Mouse (Mus musculus): ENCODE results near the gene Gstt1. TPM values are rescaled to one million over a fixed set of nuclear protein-coding genes. Genes with fewer than 3 reads are reported as not detected.

The Gstt1 gene
- polyA plus RNA-seq, 1 experiment = 19.2 TPM

DNA sequence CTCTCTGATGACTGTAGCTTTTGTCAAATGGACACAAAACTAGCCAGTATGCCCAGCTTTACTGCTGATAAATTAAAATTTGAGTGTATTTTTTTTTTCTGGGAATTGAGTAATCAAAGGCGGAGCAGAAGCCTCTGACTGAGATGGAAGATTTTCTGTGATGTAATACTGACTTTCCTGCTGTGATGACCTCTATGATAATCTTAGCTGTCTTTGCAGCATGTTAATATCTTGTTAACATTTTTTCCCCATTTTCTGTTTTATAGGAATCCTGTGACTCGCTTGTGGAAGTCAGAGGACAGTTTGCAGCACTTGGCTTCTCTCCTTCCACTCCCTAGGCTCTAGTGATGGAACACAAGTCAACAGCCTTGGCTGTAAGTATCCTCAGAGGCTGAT is 31.9 kb upstream of the Gstt1 start:
- no peak for DNase-seq
- Histone ChIP-seq H3K27ac (ENCODE audit: control insufficient read depth, insufficient read depth, low read length) (no peak overlapping the region), H3K36me3 (ENCODE audit: control insufficient read depth, insufficient read depth, low read length) (no peaks in the 10 kb centered on the region), H3K4me1 (replicated peaks; ENCODE audit: control insufficient read depth, insufficient read depth, low read length) (peaks cover 20% of the 10 kb centered on the region), H3K27me3 (ENCODE audit: control insufficient read depth, insufficient read depth, low read length) (no peaks in the 10 kb centered on the region), H3K4me3 (ENCODE audit: control insufficient read depth, insufficient read depth, low read length) (no peak overlapping the region)
- WGBS = 97% methylated on average over 2 of the region's 2 CpGs
- TF ChIP-seq CTCF (IDR thresholded peaks at IDR 0.05; ENCODE audit: borderline replicate concordance, control insufficient read depth, extremely low read depth, insufficient read depth, low read length, poor library complexity) (no peak), POLR2A (IDR thresholded peaks at IDR 0.05; ENCODE audit: control insufficient read depth, extremely low read depth, insufficient read depth, low read length, poor library complexity) (no peak)

DNA sequence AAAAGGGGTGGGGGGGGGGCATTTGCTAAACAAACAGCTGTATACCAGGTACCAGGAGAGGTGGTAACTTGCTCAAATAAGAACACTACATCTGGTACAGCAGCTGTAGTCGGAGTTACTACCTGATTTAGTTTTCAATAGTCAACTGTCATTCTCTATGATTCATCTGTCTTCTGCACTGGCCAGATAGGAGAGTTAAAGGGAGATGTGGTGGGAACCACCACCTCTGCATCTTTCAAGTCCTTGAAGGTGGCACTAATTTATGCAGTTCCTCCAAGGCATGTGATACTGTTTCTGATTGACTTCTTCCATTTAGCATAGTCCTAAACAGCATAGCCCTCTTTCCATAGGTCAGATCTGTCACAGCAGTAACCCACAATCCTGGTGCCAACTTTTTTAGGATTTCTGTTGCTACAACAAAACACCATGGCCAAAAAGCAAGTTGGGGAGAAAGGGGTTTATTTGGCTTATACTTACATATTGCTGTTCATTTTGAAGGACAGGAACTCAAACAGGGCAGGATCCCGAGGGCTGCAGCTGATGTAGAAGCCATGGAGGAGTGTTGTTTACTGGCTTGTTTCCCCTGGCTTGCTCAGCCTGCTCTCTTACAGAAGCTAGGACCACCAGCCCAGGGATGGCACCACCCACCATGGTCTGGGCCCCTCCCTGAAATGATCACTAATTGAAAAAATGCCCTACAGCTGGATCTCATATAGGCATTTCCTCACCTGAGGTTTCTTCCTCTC is 31.3 kb upstream of the Gstt1 start:
- TF ChIP-seq POLR2A (IDR thresholded peaks at IDR 0.05; ENCODE audit: control insufficient read depth, extremely low read depth, insufficient read depth, low read length, poor library complexity) = no peak
- TF ChIP-seq CTCF (IDR thresholded peaks at IDR 0.05; ENCODE audit: borderline replicate concordance, control insufficient read depth, extremely low read depth, insufficient read depth, low read length, poor library complexity) = no peak
- WGBS = 86% methylated on average over 2 of the region's 2 CpGs
- Histone ChIP-seq H3K27ac (ENCODE audit: control insufficient read depth, insufficient read depth, low read length) (no peak overlapping the region), H3K27me3 (ENCODE audit: control insufficient read depth, insufficient read depth, low read length) (no peaks in the 10 kb centered on the region), H3K4me1 (replicated peaks; ENCODE audit: control insufficient read depth, insufficient read depth, low read length) (peaks cover 19% of the 10 kb centered on the region), H3K4me3 (ENCODE audit: control insufficient read depth, insufficient read depth, low read length) (no peak overlapping the region), H3K36me3 (ENCODE audit: control insufficient read depth, insufficient read depth, low read length) (no peaks in the 10 kb centered on the region)
- DNase-seq = no peak

DNA sequence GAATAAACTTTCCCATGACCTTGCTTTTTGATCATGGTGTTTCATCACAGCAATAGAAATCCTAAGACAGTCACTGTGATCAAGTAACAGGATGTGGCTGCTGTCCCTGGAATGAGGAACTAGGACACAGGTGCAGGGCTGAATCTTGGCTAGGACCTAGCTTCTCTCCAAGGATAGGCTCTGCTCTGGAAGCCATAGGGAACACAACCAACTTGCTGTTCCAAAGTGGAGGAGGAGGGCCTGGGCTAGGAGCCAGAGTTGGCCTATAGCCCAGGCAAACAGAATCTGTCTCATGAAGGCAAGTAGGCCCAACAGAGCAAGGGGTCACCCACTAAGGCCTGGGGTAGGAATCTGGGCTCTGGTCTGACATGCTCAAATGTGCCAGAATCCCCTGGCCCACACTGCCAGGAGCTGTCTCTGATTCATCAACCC is 30.1 kb upstream of the Gstt1 start:
- DNase-seq = no peak
- Histone ChIP-seq H3K36me3 (ENCODE audit: control insufficient read depth, insufficient read depth, low read length) (no peaks in the 10 kb centered on the region), H3K4me3 (ENCODE audit: control insufficient read depth, insufficient read depth, low read length) (no peak overlapping the region), H3K4me1 (replicated peaks; ENCODE audit: control insufficient read depth, insufficient read depth, low read length) (peaks cover 10% of the 10 kb centered on the region), H3K27ac (ENCODE audit: control insufficient read depth, insufficient read depth, low read length) (no peak overlapping the region), H3K27me3 (ENCODE audit: control insufficient read depth, insufficient read depth, low read length) (no peaks in the 10 kb centered on the region)
- TF ChIP-seq CTCF (IDR thresholded peaks at IDR 0.05; ENCODE audit: borderline replicate concordance, control insufficient read depth, extremely low read depth, insufficient read depth, low read length, poor library complexity) (no peak), POLR2A (IDR thresholded peaks at IDR 0.05; ENCODE audit: control insufficient read depth, extremely low read depth, insufficient read depth, low read length, poor library complexity) (no peak)

DNA sequence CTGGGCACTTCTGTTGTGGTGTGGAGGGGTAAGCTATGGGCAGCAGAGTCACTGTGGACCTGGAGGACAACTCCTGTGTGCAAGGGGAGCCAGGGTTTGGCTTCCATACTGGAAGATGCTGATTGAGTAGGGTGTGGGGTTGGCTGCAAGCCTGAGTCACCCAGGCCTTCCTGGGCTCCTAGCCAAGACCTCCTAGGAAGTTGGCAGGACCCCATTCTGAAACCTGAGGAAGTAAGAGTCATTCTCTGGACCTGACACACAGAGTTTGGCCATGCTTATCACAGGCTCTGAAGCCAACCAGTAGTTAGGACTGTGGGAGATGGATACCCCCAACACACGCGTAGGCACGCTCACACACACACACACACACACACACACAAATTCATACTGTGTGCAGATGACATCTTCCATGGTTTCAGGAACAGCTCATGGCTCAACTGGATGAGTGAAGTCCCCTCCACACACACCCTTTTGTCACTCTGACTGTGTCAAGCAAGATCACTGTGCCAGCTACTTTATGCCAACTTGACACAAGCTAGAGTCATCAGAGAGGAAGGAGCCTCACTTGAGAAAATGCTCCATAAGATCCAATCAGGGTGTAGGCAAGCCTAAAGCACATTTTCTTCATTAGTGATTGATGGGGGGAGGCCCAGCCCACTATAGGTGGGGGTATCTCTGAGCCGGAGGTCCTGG is 29.4 kb upstream of the Gstt1 start:
- Histone ChIP-seq H3K36me3 (ENCODE audit: control insufficient read depth, insufficient read depth, low read length) (no peaks in the 10 kb centered on the region), H3K27me3 (ENCODE audit: control insufficient read depth, insufficient read depth, low read length) (no peaks in the 10 kb centered on the region), H3K4me1 (replicated peaks; ENCODE audit: control insufficient read depth, insufficient read depth, low read length) (peaks cover 5% of the 10 kb centered on the region; the same call in 1 of the 2 replicates), H3K4me3 (ENCODE audit: control insufficient read depth, insufficient read depth, low read length) (no peak overlapping the region), H3K27ac (ENCODE audit: control insufficient read depth, insufficient read depth, low read length) (no peak overlapping the region)
- 100% methylated on average over 4 of the region's 4 CpGs for WGBS
- DNase-seq = no peak
- TF ChIP-seq POLR2A (IDR thresholded peaks at IDR 0.05; ENCODE audit: control insufficient read depth, extremely low read depth, insufficient read depth, low read length, poor library complexity) = no peak
- TF ChIP-seq CTCF (IDR thresholded peaks at IDR 0.05; ENCODE audit: borderline replicate concordance, control insufficient read depth, extremely low read depth, insufficient read depth, low read length, poor library complexity) = no peak

DNA sequence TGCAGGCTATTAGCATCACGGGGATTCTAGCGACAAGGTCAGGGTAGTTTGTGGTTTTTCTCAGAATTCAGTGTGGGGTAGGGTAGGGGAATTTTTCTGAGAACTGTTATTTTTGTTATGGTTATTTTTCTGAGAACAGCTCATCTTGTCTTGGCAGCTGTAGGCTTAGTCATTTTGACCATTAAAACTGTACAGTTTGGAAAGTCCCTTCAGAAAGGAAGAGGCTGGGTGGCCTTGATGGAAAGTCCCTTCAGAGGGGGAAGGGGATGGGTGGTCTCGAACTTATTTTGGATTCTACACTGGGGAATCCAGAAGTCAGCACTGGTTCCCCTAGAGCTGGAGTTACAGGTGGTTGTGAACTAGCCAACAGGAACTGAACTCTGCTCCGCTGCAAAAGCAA is 26.1 kb upstream of the Gstt1 start:
- WGBS = 47% methylated on average over 4 of the region's 4 CpGs
- no peak overlapping the region for H3K4me3 ChIP-seq (ENCODE audit: control insufficient read depth, insufficient read depth, low read length)
- no peaks in the 10 kb centered on the region for H3K27me3 ChIP-seq (ENCODE audit: control insufficient read depth, insufficient read depth, low read length)
- no peaks in the 10 kb centered on the region; the same call in 1 of the 2 replicates for H3K4me1 ChIP-seq (replicated peaks; ENCODE audit: control insufficient read depth, insufficient read depth, low read length)
- H3K27ac ChIP-seq (ENCODE audit: control insufficient read depth, insufficient read depth, low read length) = no peak overlapping the region
- DNase-seq = no peak
- TF ChIP-seq CTCF (IDR thresholded peaks at IDR 0.05; ENCODE audit: borderline replicate concordance, control insufficient read depth, extremely low read depth, insufficient read depth, low read length, poor library complexity) (no peak), POLR2A (IDR thresholded peaks at IDR 0.05; ENCODE audit: control insufficient read depth, extremely low read depth, insufficient read depth, low read length, poor library complexity) (no peak)
- no peaks in the 10 kb centered on the region for H3K36me3 ChIP-seq (ENCODE audit: control insufficient read depth, insufficient read depth, low read length)

DNA sequence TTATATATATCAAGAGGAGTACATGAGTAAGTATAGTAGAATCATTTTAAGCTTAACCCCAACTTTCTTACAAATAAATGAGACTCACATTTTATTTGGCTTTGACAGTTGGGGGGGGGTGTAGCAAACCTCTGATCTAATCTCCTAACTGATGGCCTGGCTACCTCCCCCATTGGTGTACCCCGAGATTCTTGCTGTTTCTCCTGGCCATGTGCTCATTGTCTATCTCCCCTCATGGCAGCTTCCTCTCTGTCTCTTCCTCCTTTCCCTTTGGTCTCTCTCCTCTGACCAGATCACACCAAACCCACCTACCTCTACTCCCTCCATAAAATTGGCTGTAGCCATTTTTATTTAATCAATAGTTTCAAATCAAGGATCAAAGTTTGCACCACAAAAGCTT is 25.4 kb upstream of the Gstt1 start:
- H3K36me3 ChIP-seq (ENCODE audit: control insufficient read depth, insufficient read depth, low read length) = no peaks in the 10 kb centered on the region
- 77% methylated on average over 1 of the region's 1 CpGs for WGBS
- H3K27me3 ChIP-seq (ENCODE audit: control insufficient read depth, insufficient read depth, low read length) = no peaks in the 10 kb centered on the region
- DNase-seq = no peak
- H3K4me1 ChIP-seq (replicated peaks; ENCODE audit: control insufficient read depth, insufficient read depth, low read length) = no peaks in the 10 kb centered on the region; the same call in 1 of the 2 replicates
- TF ChIP-seq POLR2A (IDR thresholded peaks at IDR 0.05; ENCODE audit: control insufficient read depth, extremely low read depth, insufficient read depth, low read length, poor library complexity) = no peak
- TF ChIP-seq CTCF (IDR thresholded peaks at IDR 0.05; ENCODE audit: borderline replicate concordance, control insufficient read depth, extremely low read depth, insufficient read depth, low read length, poor library complexity) = no peak
- H3K27ac ChIP-seq (ENCODE audit: control insufficient read depth, insufficient read depth, low read length) = no peak overlapping the region
- H3K4me3 ChIP-seq (ENCODE audit: control insufficient read depth, insufficient read depth, low read length) = no peak overlapping the region
